Mouse (Mus musculus): ENCODE measurements at regions not wholly inside any gene's neighbourhood (a gene's known extent, or its start where the extent isn't known, plus 50 kb on each side); places are given as distances from the start of the nearest gene placed in this dataset.

GRCm38 (mm10) chr10:118793794-118794193, 76.2 kb downstream of the Dyrk2 start:
- no peak for TF ChIP-seq HCFC1 (IDR thresholded peaks at IDR 0.05; ENCODE audit: borderline replicate concordance, insufficient read depth, low read length)
- TF ChIP-seq MAFK (IDR thresholded peaks at IDR 0.05; ENCODE audit: insufficient read depth, low read depth, low read length): no peak
- TF ChIP-seq CHD2 (IDR thresholded peaks at IDR 0.05; ENCODE audit: low read depth, low read length): no peak
- no peak for TF ChIP-seq ZC3H11A (IDR thresholded peaks at IDR 0.05; ENCODE audit: borderline replicate concordance, low read depth, low read length)
- no peak for TF ChIP-seq ZNF384 (IDR thresholded peaks at IDR 0.05; ENCODE audit: low read depth, low read length)

Measured in ES-E14 (cell line).